In the genomic region with DNA sequence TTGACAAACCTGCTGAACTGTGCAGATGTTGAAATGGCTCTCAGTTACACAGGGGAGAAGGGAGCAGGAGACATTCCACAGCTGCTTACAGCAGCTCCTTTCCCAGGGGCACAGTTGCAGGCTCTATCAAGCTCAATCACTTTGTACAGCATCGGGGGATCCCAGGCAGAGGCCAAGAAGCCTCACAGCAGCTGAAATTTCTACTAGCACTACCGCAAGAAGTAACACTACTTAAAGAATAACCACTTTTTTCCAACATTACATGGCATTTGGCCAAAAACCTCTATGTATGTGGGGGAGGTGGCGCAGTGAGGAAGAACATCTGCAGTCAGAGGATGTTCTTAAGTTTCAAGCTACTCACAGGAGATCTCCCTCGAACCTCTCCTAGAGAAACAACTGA, we compare ENCODE assay signal across 11 mouse cellular contexts.
A peak's percentile ranks its signal among the peaks of the same experiment; 100 is the strongest.
DNase-seq lines count a peak whose midpoint lies in the region; ATAC-seq and TF ChIP-seq lines count a peak whose summit lies in the region.
"Had no signal": no experiment of that assay in that cellular context is flagged by ENCODE, and none has a peak within 500 bp of the region (broad histone marks: within the 10 kb centered on the region; RNA-seq: fewer than 3 reads in every experiment).

No protein-coding gene starts in this region.

- no peak for TF ChIP-seq CTCF in liver, postnatal 0 days (IDR thresholded peaks at IDR 0.05; ENCODE audit: low read depth)
- no peak for TF ChIP-seq CTCF in left cerebral cortex, adult 2 months (IDR thresholded peaks at IDR 0.05)

- no peak overlapping the region for H3K4me3 ChIP-seq in forebrain, embryonic 14.5 days (ENCODE audit: low read depth, low read length)
- H3K4me3 ChIP-seq in forebrain, embryonic 13.5 days = no peak overlapping the region
- no peak overlapping the region for H3K4me3 ChIP-seq in liver, postnatal 0 days (ENCODE audit: low read depth, low read length)
- H3K4me3 ChIP-seq in left cerebral cortex, adult 2 months = no peak overlapping the region
- H3K4me3 ChIP-seq: erythroblast, embryonic 14.5 days had no signal

- no peaks in the 10 kb centered on the region for H3K9me3 ChIP-seq in forebrain, embryonic 14.5 days (replicated peaks; ENCODE audit: control insufficient read depth, low read length)
- no peaks in the 10 kb centered on the region for H3K9me3 ChIP-seq in forebrain, embryonic 13.5 days (replicated peaks)
- no peaks in the 10 kb centered on the region for H3K9me3 ChIP-seq in liver, postnatal 0 days (ENCODE audit: low read length)

- no peak for ATAC-seq in forebrain, embryonic 14.5 days
- ATAC-seq in forebrain, embryonic 13.5 days = no peak
- no peak for ATAC-seq in liver, postnatal 0 days

- H3K4me2 ChIP-seq in forebrain, embryonic 14.5 days (ENCODE audit: low read length) = no peak overlapping the region
- no peak overlapping the region for H3K4me2 ChIP-seq in forebrain, embryonic 13.5 days
- H3K4me2 ChIP-seq in liver, postnatal 0 days (ENCODE audit: low read depth, low read length) = no peak overlapping the region

- no peaks in the 10 kb centered on the region for H3K36me3 ChIP-seq in forebrain, embryonic 14.5 days (ENCODE audit: control insufficient read depth, insufficient read depth, low read length)
- H3K36me3 ChIP-seq in forebrain, embryonic 13.5 days (ENCODE audit: poor library complexity, severe bottlenecking) = no peaks in the 10 kb centered on the region
- peaks cover 4% of the 10 kb centered on the region; the same call in 1 of the 2 replicates for H3K36me3 ChIP-seq in liver, postnatal 0 days (replicated peaks; ENCODE audit: insufficient read depth, low read length)

- no peak overlapping the region for H3K27ac ChIP-seq in forebrain, embryonic 14.5 days (ENCODE audit: low read depth, low read length)
- no peak overlapping the region for H3K27ac ChIP-seq in forebrain, embryonic 13.5 days
- no peak overlapping the region for H3K27ac ChIP-seq in liver, postnatal 0 days (ENCODE audit: low read depth)
- H3K27ac ChIP-seq in left cerebral cortex, adult 2 months = no peak overlapping the region
- H3K27ac ChIP-seq: liver, embryonic 14.5 days had no signal

- H3K9ac ChIP-seq in forebrain, embryonic 14.5 days (ENCODE audit: low read length) = no peak overlapping the region
- no peak overlapping the region for H3K9ac ChIP-seq in forebrain, embryonic 13.5 days
- H3K9ac ChIP-seq in liver, postnatal 0 days (replicated peaks) = no peak overlapping the region
- H3K9ac ChIP-seq: liver, embryonic 14.5 days had no signal

- intact Hi-C loops in left cerebral cortex, adult 2 months (cut with DNase I) = no loop called here

- 74% methylated on average over 4 of the region's 4 CpGs for WGBS in forebrain, embryonic 14.5 days
- 79% methylated on average over 4 of the region's 4 CpGs for WGBS in forebrain, embryonic 13.5 days
- 70% methylated on average over 4 of the region's 4 CpGs for WGBS in liver, postnatal 0 days (ENCODE audit: insufficient replicate concordance)

- TF ChIP-seq EP300 in liver, postnatal 0 days (IDR thresholded peaks at IDR 0.05; ENCODE audit: low read depth) = no peak

- peak; percentile 21 for DNase-seq in forebrain, embryonic 14.5 days (ENCODE audit: low spot score)
- peak; percentile 9 for DNase-seq in liver
- DNase-seq in liver, postnatal 0 days = no peak
- DNase-seq in forelimb bud, embryonic 11.5 days (ENCODE audit: low read depth, low spot score) = peak; percentile 25
- DNase-seq in lung, postnatal 36 days = peak; percentile 16
- no peak for DNase-seq in adrenal gland, adult 2 months
- DNase-seq in left cerebral cortex, adult 2 months (ENCODE audit: extremely low spot score in 1 of 2, low spot score in 2 of 2) = no peak
- DNase-seq: B cell, adult 2 months had no signal

- H3K4me1 ChIP-seq in forebrain, embryonic 14.5 days (ENCODE audit: control insufficient read depth, insufficient read depth, low read length) = no peaks in the 10 kb centered on the region
- no peaks in the 10 kb centered on the region for H3K4me1 ChIP-seq in forebrain, embryonic 13.5 days
- H3K4me1 ChIP-seq in liver, postnatal 0 days (ENCODE audit: insufficient read depth) = no peaks in the 10 kb centered on the region

- no peaks in the 10 kb centered on the region for H3K27me3 ChIP-seq in forebrain, embryonic 14.5 days (replicated peaks; ENCODE audit: control insufficient read depth, insufficient read depth, low read length)
- H3K27me3 ChIP-seq in forebrain, embryonic 13.5 days = no peaks in the 10 kb centered on the region
- H3K27me3 ChIP-seq in liver, postnatal 0 days (ENCODE audit: insufficient read depth, low read length) = no peaks in the 10 kb centered on the region

Comparison
In these comparisons a context has a peak if more than half of its experiments do, and no peak if none do; other contexts are left out.
1. DNase-seq: peak in forebrain, embryonic 14.5 days (single experiment), liver (single experiment), forelimb bud, embryonic 11.5 days (single experiment) and lung, postnatal 36 days (single experiment); none in liver, postnatal 0 days (single experiment), adrenal gland, adult 2 months (single experiment) and left cerebral cortex, adult 2 months (0 of 2).